Mouse (Mus musculus) stomach, embryonic 14.5 days (tissue): ENCODE results near the gene Gpn2. TPM values are rescaled to one million over a fixed set of nuclear protein-coding genes. Genes with fewer than 3 reads are reported as not detected.
A peak's percentile ranks its signal among the peaks of the same experiment; 100 is the strongest.

ENCODE experiments used
- ATAC-seq: fragments of 200-750 bp; cut with Nextera tagmentation; 2 replicates; pipeline ENCODE4 v1.8.0; 2017; ENCODE audit warnings: low read depth, moderate TSS enrichment; ENCODE audit not compliant: insufficient number of reproducible peaks, insufficient read depth, low FRiP score
- H3K27ac ChIP-seq: fragments of 300-500 bp; sonication (generic); 2 replicates; pipeline ENCODE4 v1.5.1; 2014; ENCODE audit warnings: mild to moderate bottlenecking, low read length, moderate library complexity, mixed read lengths
- H3K27me3 ChIP-seq: fragments of 300-500 bp; sonication (generic); 2 replicates; pipeline ENCODE4 v1.6.1; 2014; ENCODE audit warnings: low read length, control low read depth, mixed read lengths; ENCODE audit not compliant: control insufficient read depth, insufficient read depth
- H3K36me3 ChIP-seq: fragments of 300-500 bp; sonication (generic); 2 replicates; pipeline ENCODE4 v1.6.1; 2014; ENCODE audit warnings: mild to moderate bottlenecking, control low read depth, low read length, moderate library complexity, mixed read lengths; ENCODE audit not compliant: control insufficient read depth, insufficient read depth
- H3K4me1 ChIP-seq: fragments of 300-500 bp; sonication (generic); 2 replicates; pipeline ENCODE4 v1.6.1; 2014; ENCODE audit warnings: low read length, control low read depth, mixed read lengths; ENCODE audit not compliant: control insufficient read depth, insufficient read depth
- H3K4me2 ChIP-seq: fragments of 300-500 bp; sonication (generic); replicated peaks from 2 replicates; pipeline ENCODE4 v1.6.1; 2014; ENCODE audit warnings: low read depth, low read length, control low read depth
- H3K4me3 ChIP-seq: fragments of 300-500 bp; sonication (generic); 2 replicates; pipeline ENCODE4 v1.5.1; 2014; ENCODE audit warnings: low read depth, low read length, control low read depth
- H3K9ac ChIP-seq: fragments of 300-500 bp; sonication (generic); replicated peaks from 2 replicates; pipeline ENCODE4 v1.6.1; 2014; ENCODE audit warnings: low read depth, mild to moderate bottlenecking, control low read depth, low read length, moderate library complexity, mixed read lengths
- H3K9me3 ChIP-seq: fragments of 300-500 bp; sonication (generic); 2 replicates; pipeline ENCODE4 v1.6.1; 2016; ENCODE audit warnings: low read depth, low read length, control low read depth; ENCODE audit not compliant: control insufficient read depth
- WGBS: fragments of 180-500 bp; shearing (Covaris S2); extraction: QIAGEN DNeasy Blood & Tissue Kit; methylation state at CpG from one replicate; pipeline ENCODE4 v1.1.7; 2014; 5-methylcytosine and 5-hydroxymethylcytosine counted together
- polyA plus RNA-seq: library from polyadenylated mRNA; unstranded; fragments of >200 nt; fragmentation: Nextera tagmentation; extraction: Ambion mirVana; gene quantifications from 2 replicates; pipeline ENCODE4 v1.2.1, GENCODE M21; 2014

Gpn2 gene
- polyA plus RNA-seq, 1 experiment from 2014 or later: 17.7 TPM

- H3K9me3 ChIP-seq: no peaks in the 10 kb centered on the region
- WGBS: 66% methylated on average over 4 of the region's 4 CpGs
- no peak for ATAC-seq
- no peak overlapping the region for H3K27ac ChIP-seq
- H3K9ac ChIP-seq: no peak overlapping the region
- H3K27me3 ChIP-seq: no peaks in the 10 kb centered on the region
- peaks cover 3% of the 10 kb centered on the region; the same call in 1 of the 2 replicates for H3K36me3 ChIP-seq
- H3K4me2 ChIP-seq: no peak overlapping the region
- H3K4me3 ChIP-seq: no peak overlapping the region
- no peaks in the 10 kb centered on the region for H3K4me1 ChIP-seq
Measured at GRCm38 (mm10) chr4:133619473-133620136, 35.4 kb downstream of the Gpn2 start.

DNA sequence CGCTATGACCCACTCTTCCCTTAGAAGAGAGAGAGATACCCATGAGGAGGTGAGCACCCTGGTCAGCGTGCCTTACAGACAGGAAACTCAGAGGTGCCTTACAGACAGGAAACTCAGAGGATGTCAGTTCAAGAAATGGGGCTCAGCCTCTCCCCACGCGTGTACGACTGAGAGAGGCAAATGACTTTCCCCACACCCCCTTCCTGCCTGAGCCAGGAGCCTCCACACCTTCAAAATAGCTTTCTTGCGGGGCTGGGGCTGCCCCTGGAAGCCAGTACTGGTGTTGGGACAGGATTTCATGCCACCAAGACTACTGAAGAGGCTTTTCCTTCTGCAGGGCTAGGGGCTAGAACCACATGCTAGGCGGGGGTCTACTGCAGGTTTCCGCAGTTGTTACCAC lies 36.5 kb downstream of the Gpn2 start:
- 87% methylated on average over 8 of the region's 8 CpGs for WGBS
- Histone ChIP-seq H3K9ac (no peak overlapping the region), H3K4me3 (no peak overlapping the region), H3K27ac (no peak overlapping the region), H3K4me1 (no peaks in the 10 kb centered on the region), H3K4me2 (no peak overlapping the region), H3K9me3 (no peaks in the 10 kb centered on the region), H3K27me3 (no peaks in the 10 kb centered on the region), H3K36me3 (peaks cover 9% of the 10 kb centered on the region)
- no peak for ATAC-seq

DNA sequence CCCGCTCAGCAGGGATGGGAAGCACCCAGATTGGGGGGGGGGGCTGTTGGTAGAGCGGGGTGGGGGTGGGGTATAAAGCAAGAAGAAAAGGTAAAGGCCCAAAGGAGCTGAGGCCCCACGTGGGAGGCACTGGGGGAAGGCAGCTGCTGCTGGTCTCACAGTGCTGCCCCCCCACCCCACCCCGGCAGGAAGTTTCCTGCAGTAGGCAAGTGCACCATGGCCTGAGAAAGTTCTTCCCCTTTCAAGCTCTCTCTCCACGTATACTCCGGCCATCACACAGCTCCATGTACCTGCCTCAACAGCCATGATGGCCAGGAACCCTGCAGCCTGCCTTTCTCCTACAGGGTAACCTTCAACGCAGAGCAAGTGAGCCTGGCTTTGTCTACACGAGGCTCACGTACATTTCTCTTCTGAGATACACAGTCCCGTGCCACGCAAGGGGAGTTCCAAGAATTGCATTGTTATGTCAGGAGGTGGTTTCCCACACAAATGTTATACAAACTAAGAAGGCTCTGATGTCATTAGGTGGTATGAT lies 38.1 kb downstream of the Gpn2 start:
- H3K4me2 ChIP-seq: no peak overlapping the region
- H3K27me3 ChIP-seq: no peaks in the 10 kb centered on the region
- no peak overlapping the region for H3K4me3 ChIP-seq
- no peaks in the 10 kb centered on the region for H3K4me1 ChIP-seq
- H3K27ac ChIP-seq: no peak overlapping the region
- no peak for ATAC-seq
- H3K36me3 ChIP-seq: peaks cover 17% of the 10 kb centered on the region
- no peaks in the 10 kb centered on the region for H3K9me3 ChIP-seq
- no peak overlapping the region for H3K9ac ChIP-seq
- 68% methylated on average over 11 of the region's 11 CpGs for WGBS

DNA sequence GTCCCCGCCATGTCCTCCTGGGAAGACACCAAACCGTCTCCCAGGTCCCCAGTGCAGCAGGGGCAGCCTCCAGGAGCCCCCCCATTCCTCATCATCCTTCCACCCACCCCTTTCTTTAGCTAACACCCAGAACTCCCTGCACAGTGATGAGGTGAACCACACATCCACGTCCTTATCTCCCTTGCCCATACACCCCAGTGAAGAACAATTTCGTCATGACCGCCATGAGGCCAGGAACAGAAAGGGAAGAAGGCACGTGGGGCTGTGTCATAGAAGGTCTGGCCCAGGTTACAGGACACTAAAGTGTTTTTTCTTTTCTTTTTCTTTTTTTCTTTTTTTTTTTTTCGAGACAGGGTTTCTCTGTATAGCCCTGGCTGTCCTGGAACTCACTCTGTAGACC lies 40.7 kb downstream of the Gpn2 start:
- Histone ChIP-seq H3K9ac (no peak overlapping the region), H3K27ac (no peak overlapping the region), H3K36me3 (peaks cover 17% of the 10 kb centered on the region), H3K4me2 (no peak overlapping the region), H3K27me3 (no peaks in the 10 kb centered on the region), H3K4me1 (no peaks in the 10 kb centered on the region), H3K9me3 (no peaks in the 10 kb centered on the region), H3K4me3 (no peak overlapping the region)
- 86% methylated on average over 7 of the region's 7 CpGs for WGBS
- no peak for ATAC-seq

DNA sequence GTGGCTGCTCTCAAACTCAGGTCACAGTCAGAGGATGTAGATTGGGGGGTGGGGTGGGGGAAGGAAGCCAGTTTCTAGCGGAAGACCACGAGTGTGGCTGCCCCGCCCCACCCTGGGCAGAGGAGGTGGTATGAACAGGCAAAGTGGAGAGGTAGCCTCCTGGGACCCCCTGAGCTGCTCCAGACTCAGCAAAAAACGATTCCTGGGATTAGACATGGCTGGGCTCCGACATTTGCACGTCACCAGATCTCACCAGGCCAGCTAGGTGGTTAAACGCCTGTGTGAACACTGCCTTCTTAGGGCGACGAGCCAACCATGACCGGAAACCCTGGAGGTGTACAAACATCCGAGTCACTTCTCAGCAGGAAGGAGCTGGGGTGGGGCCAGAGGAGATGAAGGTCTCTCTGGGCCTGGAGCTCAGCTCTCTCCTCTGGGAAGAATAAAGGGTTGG lies 41.5 kb downstream of the Gpn2 start:
- 71% methylated on average over 11 of the region's 11 CpGs for WGBS
- no peak overlapping the region for H3K4me2 ChIP-seq
- ATAC-seq: 0 out of 2 replicates have a peak, but pooled peaks have one; percentile 18

GRCm38 (mm10) chr4:133626221-133626620 lies 42.1 kb downstream of the Gpn2 start:
- Histone ChIP-seq H3K4me3 (no peak overlapping the region), H3K4me1 (peaks cover under 1% of the 10 kb centered on the region; the same call in 1 of the 2 replicates), H3K9ac (no peak overlapping the region), H3K9me3 (no peaks in the 10 kb centered on the region), H3K27ac (no peak overlapping the region), H3K4me2 (no peak overlapping the region), H3K27me3 (no peaks in the 10 kb centered on the region), H3K36me3 (peaks cover 17% of the 10 kb centered on the region)
- 62% methylated on average over 5 of the region's 5 CpGs for WGBS
- ATAC-seq: no peak

More for the DNA sequence above, 41.5 kb downstream of the Gpn2 start:
- Histone ChIP-seq H3K9me3 (no peaks in the 10 kb centered on the region), H3K4me1 (no peaks in the 10 kb centered on the region), H3K4me3 (no peak overlapping the region), H3K27ac (peak overlapping the region; percentile 2; the same call in 1 of the 2 replicates), H3K36me3 (peaks cover 17% of the 10 kb centered on the region), H3K27me3 (no peaks in the 10 kb centered on the region), H3K9ac (no peak overlapping the region)

DNA sequence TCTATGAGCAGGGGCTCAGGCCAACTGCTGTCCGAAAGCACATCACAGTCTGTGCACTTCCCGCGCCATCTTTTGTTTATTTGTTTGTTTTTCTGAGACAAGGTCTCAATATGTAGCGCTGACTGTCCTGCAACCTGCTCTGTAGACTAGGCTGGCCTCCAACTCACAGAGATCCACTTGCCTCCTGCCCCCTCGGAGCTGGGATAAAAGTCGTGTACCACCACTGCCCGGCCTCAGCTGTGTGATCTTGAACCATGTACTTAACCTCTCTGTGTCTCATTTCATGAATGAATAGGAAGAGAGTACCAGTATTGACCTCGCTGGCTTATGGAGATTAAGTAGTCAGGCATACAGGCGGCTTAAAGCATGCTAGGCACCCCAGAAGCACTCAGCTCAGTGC lies 42.5 kb downstream of the Gpn2 start:
- no peaks in the 10 kb centered on the region for H3K27me3 ChIP-seq
- peaks cover 5% of the 10 kb centered on the region; the same call in 1 of the 2 replicates for H3K4me1 ChIP-seq
- H3K36me3 ChIP-seq: peaks cover 17% of the 10 kb centered on the region
- H3K9ac ChIP-seq: no peak overlapping the region
- WGBS: 87% methylated on average over 9 of the region's 9 CpGs
- no peaks in the 10 kb centered on the region for H3K9me3 ChIP-seq
- ATAC-seq: no peak
- H3K27ac ChIP-seq: no peak overlapping the region
- H3K4me2 ChIP-seq: no peak overlapping the region
- no peak overlapping the region for H3K4me3 ChIP-seq

DNA sequence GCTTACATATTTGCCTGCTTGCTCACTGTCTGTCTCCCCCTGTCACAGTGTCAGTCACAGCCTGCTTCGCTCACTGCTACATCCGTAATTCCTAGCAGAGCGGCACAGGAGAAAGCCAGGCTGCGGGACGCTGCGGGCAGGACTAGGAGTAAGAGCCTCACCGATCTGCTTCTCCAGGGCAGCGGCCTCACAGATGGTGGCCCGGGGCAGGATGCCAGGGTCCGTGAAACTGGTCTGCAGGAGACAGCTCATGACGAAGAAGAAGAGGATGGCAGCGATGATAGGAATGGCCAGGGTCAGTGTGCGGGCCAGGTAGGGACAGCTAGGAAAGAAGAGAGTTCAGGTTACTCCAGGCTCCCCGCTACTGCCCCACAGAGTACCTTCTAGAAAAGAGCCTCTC lies 42.9 kb downstream of the Gpn2 start:
- Histone ChIP-seq H3K4me1 (peaks cover 9% of the 10 kb centered on the region; the same call in 1 of the 2 replicates), H3K9me3 (no peaks in the 10 kb centered on the region), H3K27ac (no peak overlapping the region), H3K36me3 (peaks cover 17% of the 10 kb centered on the region), H3K27me3 (no peaks in the 10 kb centered on the region), H3K4me3 (no peak overlapping the region), H3K9ac (no peak overlapping the region), H3K4me2 (no peak overlapping the region)
- WGBS: 94% methylated on average over 14 of the region's 14 CpGs
- no peak for ATAC-seq
